Mouse (Mus musculus): ENCODE results near the gene Hmces.

DNA sequence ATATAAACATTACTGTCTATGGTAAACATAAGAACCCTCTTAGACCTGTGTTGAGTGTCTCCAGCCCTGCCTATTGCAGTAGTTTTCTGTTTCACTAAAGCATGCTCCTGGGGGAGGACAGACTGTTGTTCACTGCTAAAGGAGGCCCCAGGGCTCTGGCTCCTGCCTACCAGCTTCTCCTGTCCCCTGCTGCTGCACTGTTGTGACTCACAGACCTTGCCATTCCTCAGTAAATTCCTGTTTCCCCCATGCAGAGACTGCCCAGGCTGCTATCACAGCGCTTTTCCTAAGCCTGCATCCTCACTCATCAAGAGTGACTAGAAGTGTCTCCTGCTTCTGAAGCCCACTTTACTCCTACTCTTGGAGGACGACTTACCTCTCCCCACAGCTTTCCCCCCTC lies 56.3 kb downstream of the Hmces start:
- TF ChIP-seq GATA1 (IDR thresholded peaks at IDR 0.05; ENCODE audit: borderline replicate concordance, low read length), result no peak
- TF ChIP-seq FLI1 (IDR thresholded peaks at IDR 0.05; ENCODE audit: low read length), result no peak
